Comparison of ENCODE assay signal across 1 mouse cellular context in the genomic region with DNA sequence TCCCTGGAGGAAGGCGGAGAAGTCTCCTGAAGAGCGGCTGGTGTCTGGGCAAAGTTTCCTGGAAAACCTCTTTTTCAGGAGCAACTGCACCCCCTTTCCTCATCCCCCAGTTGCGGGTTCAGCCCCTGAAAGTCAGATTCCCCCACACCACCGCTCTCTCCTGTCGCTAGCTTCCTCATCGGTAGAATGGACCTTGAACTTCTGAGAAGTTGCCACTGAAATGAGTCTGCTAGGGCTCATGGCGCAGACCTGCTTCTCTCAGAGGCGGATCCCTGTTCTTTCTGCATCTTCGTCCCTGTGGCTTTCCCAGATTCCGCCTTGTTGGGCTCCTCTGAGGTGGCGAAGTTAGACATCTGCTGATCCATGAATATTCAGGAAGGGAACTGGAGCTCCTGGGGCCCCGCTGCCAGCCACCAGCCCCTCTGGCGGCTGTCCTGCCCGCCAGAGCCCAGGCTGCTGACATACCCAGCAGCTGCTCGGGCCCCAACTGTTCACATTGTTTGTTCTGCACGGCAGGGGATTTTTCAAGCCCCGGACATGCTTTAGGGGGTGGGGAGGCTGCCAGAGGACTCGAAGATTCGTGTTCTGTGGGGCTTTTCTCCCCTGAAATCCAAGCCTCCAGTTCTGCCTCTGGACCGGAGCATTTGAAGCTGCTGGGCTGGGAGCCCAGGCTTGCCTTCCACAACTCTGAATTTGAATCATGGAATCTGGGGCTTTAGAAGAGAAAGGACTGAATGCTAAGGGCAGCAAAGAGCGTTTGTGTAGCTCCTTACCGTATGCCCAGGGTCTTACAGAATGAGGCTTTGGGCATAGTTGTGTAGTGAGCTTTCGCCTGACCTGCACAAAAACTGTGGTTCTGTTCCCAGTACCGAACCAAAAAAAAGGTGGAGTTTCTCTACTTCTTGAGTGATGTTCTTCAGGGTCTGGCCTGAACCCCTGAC.
A peak's percentile ranks its signal among the peaks of the same experiment; 100 is the strongest.
TF ChIP-seq lines count a peak whose summit lies in the region.

No protein-coding gene starts in this region.

TF ChIP-seq in CH12.LX, 34 proteins besides CTCF, POLR2A, EP300 and RAD21:
- no peak for TF ChIP-seq CHD1 (IDR thresholded peaks at IDR 0.05; ENCODE audit: low read depth, low read length)
- 0 out of 2 replicates have a peak, but pooled peaks have one; percentile 23 for TF ChIP-seq MAZ (IDR thresholded peaks at IDR 0.05; ENCODE audit: low read depth, low read length)
- TF ChIP-seq RCOR1 (conservative IDR thresholded peaks at IDR 0.05; ENCODE audit: low read depth, low read length), result no peak
- peak; percentile 52; the same call in 1 of the 2 replicates for TF ChIP-seq UBTF (IDR thresholded peaks at IDR 0.05; ENCODE audit: low read depth, low read length)
- TF ChIP-seq USF2 (conservative IDR thresholded peaks at IDR 0.05; ENCODE audit: low read depth, low read length), result no peak
